Mouse (Mus musculus) intestine, embryonic 14.5 days (tissue): Measurements from ENCODE around the gene Pld1. TPM values are rescaled to one million over a fixed set of nuclear protein-coding genes. Genes with fewer than 3 reads are reported as not detected.

Experiments
- ATAC-seq: fragments of 200-750 bp; cut with Nextera tagmentation; replicated peaks from 2 replicates; pipeline ENCODE4 v1.8.0; 2017; ENCODE audit warnings: low read depth, moderate number of reproducible peaks, moderate TSS enrichment, moderate library complexity; ENCODE audit not compliant: low FRiP score, low TSS enrichment
- DNase-seq: peaks from one replicate; pipeline ENCODE4 v3.0.0-alpha.2; 2018; ENCODE audit warnings: low spot score
- H3K27ac ChIP-seq: fragments of 300-500 bp; sonication (generic); 2 replicates; pipeline ENCODE4 v1.5.1; 2014; ENCODE audit warnings: low read depth, mild to moderate bottlenecking, control low read depth
- H3K27me3 ChIP-seq: fragments of 300-500 bp; sonication (generic); replicated peaks from 2 replicates; pipeline ENCODE4 v1.6.1; 2014; ENCODE audit warnings: low read length, control low read depth; ENCODE audit not compliant: control insufficient read depth, insufficient read depth
- H3K36me3 ChIP-seq: fragments of 300-500 bp; sonication (generic); 2 replicates; pipeline ENCODE4 v1.6.1; 2014; ENCODE audit warnings: low read length, control low read depth; ENCODE audit not compliant: control insufficient read depth, insufficient read depth
- H3K4me1 ChIP-seq: fragments of 300-500 bp; sonication (generic); replicated peaks from 2 replicates; pipeline ENCODE4 v1.6.1; 2014; ENCODE audit warnings: low read length, control low read depth, mixed read lengths; ENCODE audit not compliant: control insufficient read depth, insufficient read depth
- H3K4me2 ChIP-seq: fragments of 300-500 bp; sonication (generic); 2 replicates; pipeline ENCODE4 v1.6.1; 2014; ENCODE audit warnings: low read length
- H3K4me3 ChIP-seq: fragments of 300-500 bp; sonication (generic); 2 replicates; pipeline ENCODE4 v1.5.1; 2014; ENCODE audit warnings: low read depth, low read length, control low read depth, mixed read lengths
- H3K9ac ChIP-seq: fragments of 300-500 bp; sonication (generic); 2 replicates; pipeline ENCODE4 v1.6.1; 2014; ENCODE audit warnings: mild to moderate bottlenecking, low read length
- H3K9me3 ChIP-seq: fragments of 300-500 bp; sonication (generic); 2 replicates; pipeline ENCODE4 v1.6.1; 2016; ENCODE audit warnings: low read length, control low read depth; ENCODE audit not compliant: control insufficient read depth
- WGBS: fragments of 180-500 bp; shearing (Covaris S2); extraction: QIAGEN DNeasy Blood & Tissue Kit; methylation state at CpG from one replicate; pipeline ENCODE4 v1.1.7; 2014; 5-methylcytosine and 5-hydroxymethylcytosine counted together
- polyA plus RNA-seq: library from polyadenylated mRNA; unstranded; fragments of >200 nt; fragmentation: Nextera tagmentation; extraction: Ambion mirVana; gene quantifications from 2 replicates; pipeline ENCODE4 v1.2.1, GENCODE M21; 2014

Gene Pld1
- polyA plus RNA-seq, 1 experiment from 2014 or later: 7.9 TPM

DNA sequence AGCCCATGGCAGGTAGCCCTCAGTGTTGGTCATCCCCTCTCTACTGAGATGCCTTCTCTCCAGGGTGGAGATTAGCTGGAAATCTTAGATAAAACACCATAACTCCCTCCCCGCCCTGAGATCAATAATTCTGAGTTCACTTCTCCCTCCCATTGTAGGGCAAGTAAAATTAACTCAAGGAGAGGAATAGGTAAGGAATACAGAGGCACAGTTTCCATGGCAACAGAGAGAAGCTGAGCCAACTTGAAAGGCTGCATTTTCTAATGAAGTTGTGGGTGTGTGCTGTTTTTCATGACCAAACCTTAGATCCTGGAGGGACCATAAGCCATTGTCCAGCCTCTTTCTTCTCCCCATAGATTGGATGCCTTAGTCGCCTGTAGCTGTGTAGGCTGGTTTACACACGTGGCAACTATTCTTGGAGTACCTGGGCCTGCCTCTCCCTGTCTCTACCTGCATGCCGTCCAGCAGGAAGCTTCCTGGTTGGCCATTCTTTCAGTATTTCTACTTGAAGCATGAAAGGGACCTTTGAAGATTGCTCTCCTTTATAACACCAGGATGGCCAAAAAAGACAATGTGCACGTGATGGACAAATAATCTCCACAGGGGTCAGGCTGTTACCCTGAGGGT, 96.3 kb downstream of the Pld1 start:
- Histone ChIP-seq H3K36me3 (no peaks in the 10 kb centered on the region), H3K9me3 (no peaks in the 10 kb centered on the region), H3K27ac (no peak overlapping the region), H3K4me3 (no peak overlapping the region), H3K9ac (no peak overlapping the region), H3K4me1 (no peaks in the 10 kb centered on the region), H3K4me2 (no peak overlapping the region), H3K27me3 (no peaks in the 10 kb centered on the region)
- ATAC-seq (no peak), DNase-seq (no peak)
- WGBS: 84% methylated on average over 5 of the region's 5 CpGs

GRCm38 (mm10) chr3:28037320-28037932, 98.9 kb downstream of the Pld1 start:
- WGBS: 59% methylated on average over 8 of the region's 8 CpGs
- H3K27ac ChIP-seq: no peak overlapping the region
- H3K4me1 ChIP-seq: no peaks in the 10 kb centered on the region

DNA sequence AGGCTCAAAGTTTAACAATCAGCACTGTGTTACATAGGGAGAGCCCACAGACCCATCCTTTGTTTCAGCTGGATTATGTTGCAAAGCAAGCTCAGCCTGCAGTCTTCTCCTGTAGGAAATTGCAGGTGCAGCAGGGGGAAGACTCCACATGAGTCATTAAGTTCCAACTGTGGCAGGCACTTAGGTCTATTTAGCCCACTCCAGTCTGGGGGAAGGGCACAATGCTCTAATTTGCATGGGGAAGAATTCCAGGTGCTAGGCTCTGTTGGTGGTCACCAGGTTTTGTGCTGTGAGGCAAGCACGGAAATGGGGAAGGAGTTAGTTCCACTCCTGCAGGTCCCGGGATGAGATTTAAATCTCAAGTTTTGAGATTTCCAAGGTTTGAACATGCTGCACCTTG, 99.6 kb downstream of the Pld1 start:
- no peaks in the 10 kb centered on the region for H3K4me1 ChIP-seq
- no peak overlapping the region for H3K4me3 ChIP-seq
- H3K27me3 ChIP-seq: no peaks in the 10 kb centered on the region
- ATAC-seq: no peak
- H3K9ac ChIP-seq: no peak overlapping the region
- 57% methylated on average over 2 of the region's 2 CpGs for WGBS
- DNase-seq: no peak
- H3K36me3 ChIP-seq: no peaks in the 10 kb centered on the region
- H3K4me2 ChIP-seq: no peak overlapping the region
- H3K9me3 ChIP-seq: no peaks in the 10 kb centered on the region
- no peak overlapping the region for H3K27ac ChIP-seq

More at GRCm38 (mm10) chr3:28037320-28037932, 98.9 kb downstream of the Pld1 start:
- ATAC-seq: no peak
- Histone ChIP-seq H3K36me3 (no peaks in the 10 kb centered on the region), H3K9me3 (no peaks in the 10 kb centered on the region), H3K4me3 (no peak overlapping the region), H3K27me3 (no peaks in the 10 kb centered on the region), H3K9ac (no peak overlapping the region), H3K4me2 (no peak overlapping the region)
- DNase-seq: no peak

DNA sequence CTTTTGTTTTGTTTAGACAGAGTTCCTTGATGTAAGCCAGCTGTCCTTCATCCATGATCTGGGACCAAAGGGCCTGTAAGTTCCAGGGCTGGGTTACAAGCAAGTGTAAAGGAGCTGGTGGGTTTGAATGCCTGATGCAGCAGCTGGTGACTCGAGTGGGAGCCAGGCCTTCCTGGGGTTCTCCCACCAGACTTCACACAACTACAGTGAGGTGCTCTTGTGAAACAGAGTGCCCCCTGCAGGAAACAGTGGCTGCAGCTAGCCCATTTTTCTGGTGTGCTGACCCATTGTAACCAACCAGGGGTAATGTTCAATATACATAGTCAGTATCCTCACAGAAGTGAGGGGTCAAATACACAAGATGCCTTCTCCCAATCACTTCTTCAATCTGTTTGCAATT, 101.3 kb downstream of the Pld1 start:
- DNase-seq: no peak
- Histone ChIP-seq H3K36me3 (no peaks in the 10 kb centered on the region), H3K9me3 (no peaks in the 10 kb centered on the region), H3K4me3 (no peak overlapping the region), H3K9ac (no peak overlapping the region), H3K27me3 (no peaks in the 10 kb centered on the region), H3K4me2 (no peak overlapping the region), H3K4me1 (no peaks in the 10 kb centered on the region), H3K27ac (no peak overlapping the region)
- 30% methylated on average over 1 of the region's 1 CpGs for WGBS
- no peak for ATAC-seq

DNA sequence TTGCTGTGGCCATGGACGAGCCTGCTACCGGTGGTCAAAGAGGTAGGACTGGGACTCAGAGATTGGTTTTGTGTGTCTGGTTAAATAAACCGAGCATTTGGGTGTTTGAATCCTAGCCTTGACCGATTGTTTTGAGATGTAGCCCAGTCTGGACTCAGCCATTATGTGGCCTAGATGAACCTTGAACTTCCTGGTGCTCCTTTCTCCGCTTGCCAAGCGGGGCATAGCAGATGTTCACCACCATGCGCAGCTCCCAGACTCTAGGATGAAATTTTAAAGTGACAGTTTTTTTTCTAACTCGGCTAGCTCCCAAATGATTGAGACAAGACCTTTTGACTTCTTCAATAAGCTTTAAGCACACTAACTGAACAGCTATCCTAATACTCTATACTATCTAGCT, 102.7 kb downstream of the Pld1 start:
- ATAC-seq: no peak
- no peak for DNase-seq
- Histone ChIP-seq H3K36me3 (no peaks in the 10 kb centered on the region), H3K4me3 (no peak overlapping the region), H3K9ac (no peak overlapping the region), H3K27ac (no peak overlapping the region), H3K4me2 (no peak overlapping the region), H3K9me3 (no peaks in the 10 kb centered on the region), H3K27me3 (no peaks in the 10 kb centered on the region), H3K4me1 (no peaks in the 10 kb centered on the region)
- 94% methylated on average over 8 of the region's 8 CpGs for WGBS

DNA sequence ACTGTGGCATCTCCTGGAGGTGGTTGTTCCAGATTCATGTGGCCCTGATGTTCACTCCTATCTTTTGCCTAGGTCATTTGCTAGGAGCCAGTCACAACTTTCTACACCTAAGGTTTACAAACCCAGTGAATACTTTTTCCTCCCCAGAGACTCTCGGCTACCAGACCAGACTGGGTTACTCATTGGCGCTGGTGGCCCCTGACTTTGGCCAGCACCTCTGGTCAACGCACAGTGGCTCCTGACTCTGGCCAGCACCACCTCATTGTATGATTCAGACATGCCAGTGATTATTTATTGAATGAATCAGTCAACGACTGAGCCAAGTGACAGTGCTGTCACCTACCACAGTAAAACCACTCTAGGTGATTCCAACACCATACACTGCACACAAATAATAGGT, 103.9 kb downstream of the Pld1 start:
- no peak for DNase-seq
- H3K9me3 ChIP-seq: no peaks in the 10 kb centered on the region
- no peaks in the 10 kb centered on the region for H3K36me3 ChIP-seq
- H3K9ac ChIP-seq: no peak overlapping the region
- no peaks in the 10 kb centered on the region for H3K27me3 ChIP-seq
- H3K27ac ChIP-seq: no peak overlapping the region
- no peaks in the 10 kb centered on the region for H3K4me1 ChIP-seq
- no peak overlapping the region for H3K4me2 ChIP-seq
- H3K4me3 ChIP-seq: no peak overlapping the region
- ATAC-seq: no peak
- WGBS: 92% methylated on average over 4 of the region's 4 CpGs

- WGBS: 82% methylated on average over 5 of the region's 5 CpGs
- Histone ChIP-seq H3K27ac (no peak overlapping the region), H3K9me3 (no peaks in the 10 kb centered on the region), H3K36me3 (no peaks in the 10 kb centered on the region), H3K4me3 (no peak overlapping the region), H3K4me1 (no peaks in the 10 kb centered on the region), H3K27me3 (no peaks in the 10 kb centered on the region), H3K9ac (no peak overlapping the region), H3K4me2 (no peak overlapping the region)
- ATAC-seq: no peak
- no peak for DNase-seq
Observed at GRCm38 (mm10) chr3:28047599-28047998, 109.1 kb downstream of the Pld1 start.

DNA sequence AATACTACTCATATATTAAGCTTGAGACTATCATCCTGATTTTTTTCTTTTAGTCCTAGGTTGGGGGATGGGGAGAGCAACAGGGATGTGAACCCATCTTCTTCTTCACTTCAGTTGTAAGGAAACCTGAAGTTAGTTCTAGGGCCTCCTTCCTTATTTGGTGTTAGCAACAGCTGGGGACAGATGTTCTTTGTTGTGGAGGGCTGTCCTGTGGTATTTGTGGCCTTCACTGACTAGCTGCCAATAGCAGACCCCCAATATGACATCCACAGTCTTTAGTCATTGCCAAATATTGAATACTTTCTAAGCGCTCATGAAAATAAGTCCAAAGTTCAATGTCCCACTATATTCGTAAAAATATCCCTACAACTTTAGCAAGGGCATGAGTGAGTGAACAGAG, 111.0 kb downstream of the Pld1 start:
- Histone ChIP-seq H3K27me3 (no peaks in the 10 kb centered on the region), H3K27ac (no peak overlapping the region), H3K9ac (no peak overlapping the region), H3K4me3 (no peak overlapping the region), H3K4me1 (no peaks in the 10 kb centered on the region), H3K9me3 (no peaks in the 10 kb centered on the region), H3K36me3 (no peaks in the 10 kb centered on the region), H3K4me2 (no peak overlapping the region)
- DNase-seq (no peak), ATAC-seq (no peak)
- WGBS: 72% methylated on average over 2 of the region's 2 CpGs

- no peak overlapping the region for H3K9ac ChIP-seq
- no peaks in the 10 kb centered on the region for H3K36me3 ChIP-seq
- H3K9me3 ChIP-seq: no peaks in the 10 kb centered on the region
- DNase-seq (no peak), ATAC-seq (no peak)
- no peaks in the 10 kb centered on the region for H3K4me1 ChIP-seq
- WGBS: 82% methylated on average over 4 of the region's 4 CpGs
- no peak overlapping the region for H3K4me3 ChIP-seq
- no peaks in the 10 kb centered on the region for H3K27me3 ChIP-seq
- no peak overlapping the region for H3K4me2 ChIP-seq
- no peak overlapping the region for H3K27ac ChIP-seq
Observed at GRCm38 (mm10) chr3:28053076-28053475, 114.6 kb downstream of the Pld1 start.
